ENCODE assay signal across 16 mouse cellular contexts in the genomic region with DNA sequence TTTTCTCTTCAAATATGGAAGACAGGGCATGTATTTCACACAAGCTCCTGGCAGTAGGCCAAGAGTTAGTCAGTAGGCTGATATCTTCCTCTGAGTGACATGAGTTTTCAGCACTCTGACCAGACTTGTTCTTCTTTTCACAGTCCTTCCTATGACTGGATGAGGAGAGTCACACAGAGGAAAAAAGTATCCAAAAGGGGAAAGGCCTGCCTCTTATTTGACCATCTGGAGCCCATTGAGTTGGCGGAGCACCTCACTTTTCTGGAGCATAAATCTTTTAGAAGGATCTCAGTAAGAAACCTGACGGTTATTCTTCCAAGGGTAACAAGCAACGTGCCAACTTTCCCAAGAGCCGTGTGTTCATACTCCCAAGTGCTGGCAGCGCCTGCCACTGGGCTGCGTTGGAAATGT. TPM values are rescaled to one million over a fixed set of nuclear protein-coding genes. Genes with fewer than 3 reads are reported as not detected.
DNase-seq lines count a peak whose midpoint lies in the region; ATAC-seq and TF ChIP-seq lines count a peak whose summit lies in the region.
"Had no signal": no experiment of that assay in that cellular context is flagged by ENCODE, and none has a peak within 500 bp of the region (broad histone marks: within the 10 kb centered on the region; RNA-seq: fewer than 3 reads in every experiment).

No protein-coding gene starts in this region.

- no peaks in the 10 kb centered on the region for H3K9me3 ChIP-seq in lung, embryonic 14.5 days (ENCODE audit: low read depth, low read length)
- no peaks in the 10 kb centered on the region for H3K9me3 ChIP-seq in limb, embryonic 15.5 days
- H3K9me3 ChIP-seq: forebrain, embryonic 15.5 days; liver, embryonic 15.5 days; neural tube, embryonic 13.5 days had no signal

- H3K27ac ChIP-seq in gastrocnemius, adult 2 months, result no peak overlapping the region
- H3K27ac ChIP-seq in lung, embryonic 14.5 days (ENCODE audit: low read depth), result no peak overlapping the region
- H3K27ac ChIP-seq in limb, embryonic 15.5 days, result peak overlapping the region; percentile 64
- H3K27ac ChIP-seq: forebrain, embryonic 15.5 days; liver, embryonic 15.5 days; macrophage; neural tube, embryonic 13.5 days had no signal

- DNase-seq in gastrocnemius, adult 2 months, result peak; percentile 30
- DNase-seq in gastrocnemius, postnatal 14 days, result no peak
- peak; percentile 27 for DNase-seq in lung, embryonic 14.5 days
- DNase-seq in lung, postnatal 4 days, result no peak
- peak; percentile 96 for DNase-seq in fat pad, adult 2 months (ENCODE audit: extremely low read depth, low read depth, low spot score)
- DNase-seq in lung, postnatal 25 days (ENCODE audit: low spot score), result no peak
- DNase-seq: cerebellum, adult 8-10 months; thymus, adult 2 months had no signal

- intact Hi-C loops in gastrocnemius, adult 2 months (cut with DNase I), result no loop called here
- intact Hi-C loops in gastrocnemius, postnatal 14 days (cut with DNase I; ENCODE audit: low total_unique reads), result no loop called here

- no peak overlapping the region for H3K9ac ChIP-seq in lung, embryonic 14.5 days
- H3K9ac ChIP-seq in limb, embryonic 15.5 days, result no peak overlapping the region
- H3K9ac ChIP-seq: forebrain, embryonic 15.5 days; liver, embryonic 15.5 days; neural tube, embryonic 13.5 days had no signal

- WGBS in lung, embryonic 14.5 days, result 88% methylated on average over 6 of the region's 6 CpGs
- 57% methylated on average over 6 of the region's 6 CpGs for WGBS in limb, embryonic 15.5 days

- H3K27me3 ChIP-seq in lung, embryonic 14.5 days (ENCODE audit: insufficient read depth, low read length), result no peaks in the 10 kb centered on the region
- H3K27me3 ChIP-seq in limb, embryonic 15.5 days, result no peaks in the 10 kb centered on the region
- H3K27me3 ChIP-seq: forebrain, embryonic 15.5 days; liver, embryonic 15.5 days; neural tube, embryonic 13.5 days had no signal

- no peak for TF ChIP-seq CTCF in gastrocnemius, adult 2 months (IDR thresholded peaks at IDR 0.05)
- TF ChIP-seq CTCF in lung, embryonic 14.5 days (IDR thresholded peaks at IDR 0.05; ENCODE audit: low read depth), result no peak

- no peaks in the 10 kb centered on the region for H3K4me1 ChIP-seq in lung, embryonic 14.5 days (ENCODE audit: insufficient read depth)
- H3K4me1 ChIP-seq in limb, embryonic 15.5 days, result 0 out of 2 replicates have a peak, but pooled peaks cover 2% of the 10 kb centered on the region
- H3K4me1 ChIP-seq: forebrain, embryonic 15.5 days; liver, embryonic 15.5 days; neural tube, embryonic 13.5 days had no signal

- ATAC-seq in lung, embryonic 14.5 days (ENCODE audit: insufficient read depth), result no peak
- ATAC-seq in limb, embryonic 15.5 days (ENCODE audit: insufficient number of reproducible peaks, low FRiP score, low TSS enrichment, low read depth), result peak; percentile 40; the same call in 1 of the 2 replicates
- ATAC-seq in erythroblast, adult 5-6 weeks (replicated peaks; ENCODE audit: low FRiP score, poor library complexity, severe bottlenecking), result no peak
- ATAC-seq: forebrain, embryonic 15.5 days; intestine, postnatal 0 days; midbrain, embryonic 16.5 days had no signal

- no peak overlapping the region for H3K4me2 ChIP-seq in lung, embryonic 14.5 days
- no peak overlapping the region for H3K4me2 ChIP-seq in limb, embryonic 15.5 days
- H3K4me2 ChIP-seq: forebrain, embryonic 15.5 days; liver, embryonic 15.5 days; neural tube, embryonic 13.5 days had no signal

- H3K36me3 ChIP-seq in lung, embryonic 14.5 days (ENCODE audit: insufficient read depth), result no peaks in the 10 kb centered on the region
- H3K36me3 ChIP-seq in limb, embryonic 15.5 days, result no peaks in the 10 kb centered on the region
- H3K36me3 ChIP-seq: forebrain, embryonic 15.5 days; liver, embryonic 15.5 days; neural tube, embryonic 13.5 days had no signal

- no peak overlapping the region for H3K4me3 ChIP-seq in gastrocnemius, adult 2 months
- H3K4me3 ChIP-seq in lung, embryonic 14.5 days (ENCODE audit: low read depth, low read length), result no peak overlapping the region
- no peak overlapping the region for H3K4me3 ChIP-seq in limb, embryonic 15.5 days
- H3K4me3 ChIP-seq: forebrain, embryonic 15.5 days; liver, embryonic 15.5 days; neural tube, embryonic 13.5 days had no signal

RNA-seq across cellular contexts. Expression of a gene that starts 53.5 kb away (rescaled TPM):
- 10 to 100 TPM; 33.1 to 34.6 TPM for total RNA-seq in gastrocnemius, adult 2 months (2021)
- 10 to 100 TPM; 28.0 to 39.4 TPM for total RNA-seq in gastrocnemius, postnatal 14 days (2021)
- polyA plus RNA-seq in lung, embryonic 14.5 days (2014; fragmentation: Nextera tagmentation; extraction: Ambion mirVana), result 7.9 and 9.7 TPM in 2 replicates
- 33.0 and 33.3 TPM in 2 replicates for polyA plus RNA-seq in limb, embryonic 15.5 days (2015; fragmentation: Nextera tagmentation; extraction: Ambion mirVana)
- total RNA-seq in erythroblast, adult 5-6 weeks (2015; ENCODE audit: low replicate concordance), result 2.7 and 3.7 TPM in 2 replicates
- 5.5 and 5.7 TPM in 2 replicates for total RNA-seq in erythroblast, adult 5-6 weeks (2017; ENCODE audit: low replicate concordance)

Comparison
In these comparisons a context has a peak if more than half of its experiments do, and no peak if none do; other contexts are left out.
1. DNase-seq: peak in gastrocnemius, adult 2 months (single experiment), lung, embryonic 14.5 days (single experiment) and fat pad, adult 2 months (single experiment); none in gastrocnemius, postnatal 14 days (single experiment), lung, postnatal 4 days (0 of 2) and lung, postnatal 25 days (single experiment).
2. RNA of a gene that starts 53.5 kb away (total RNA-seq): 28.0 to 39.4 TPM in gastrocnemius, postnatal 14 days and 33.1 to 34.6 TPM in gastrocnemius, adult 2 months; 2.7 to 5.7 TPM in erythroblast, adult 5-6 weeks; every median in the first group is over 4 times any median in the second.